Mouse (Mus musculus) spleen, adult 2 months (tissue): ENCODE results near the gene Timp2.

ENCODE experiments used
- CTCF ChIP-seq: fragments of 200-500 bp; IDR thresholded peaks from 2 replicates; pipeline ENCODE4 v1.5.1; 2011; ENCODE audit warnings: mild to moderate bottlenecking, inconsistent platforms; ENCODE audit not compliant: insufficient read depth, insufficient read length, insufficient replicate concordance; ENCODE audit errors: extremely low read depth
- POLR2A ChIP-seq: fragments of 200-500 bp; IDR thresholded peaks from 2 replicates; pipeline ENCODE4 v1.6.1; 2011; ENCODE audit warnings: low read depth, low read length, inconsistent platforms

- TF ChIP-seq POLR2A (no peak), CTCF (no peak)
These were observed 34.0 kb downstream of the Timp2 start for GRCm38 (mm10) chr11:118321500-118321899.
